Comparison of ENCODE assay signal across 8 mouse cellular contexts in genomic region chr13:23551146-23551834, GRCm38 (mm10). TPM values are rescaled to one million over a fixed set of nuclear protein-coding genes. Genes with fewer than 3 reads are reported as not detected.
DNase-seq lines count a peak whose midpoint lies in the region; ATAC-seq and TF ChIP-seq lines count a peak whose summit lies in the region.
"Not testable (repeated sequence)": the region's sequence is repeated elsewhere in the genome, so short reads cannot be mapped to it uniquely, and the experiment has no call there.

Gene Hist1h4f, minus strand, starts transcription at chr13:23551648.

- 0 out of 2 replicates have a peak, but pooled peaks have one; percentile 46 for TF ChIP-seq EP300 in ES-Bruce4 (IDR thresholded peaks at IDR 0.05; ENCODE audit: insufficient read depth, low read depth, low read length)
- peak; percentile 7 for TF ChIP-seq EP300 in stomach, postnatal 0 days (optimal IDR thresholded peaks at IDR 0.05)

- DNase-seq in heart, postnatal 10 days = peak; percentile 90 to 91
- DNase-seq in large intestine, adult 2 months (ENCODE audit: low read depth, low spot score) = not testable (repeated sequence)
- peak; percentile 92 for DNase-seq in stomach, postnatal 0 days (ENCODE audit: low spot score)

- H3K27me3 ChIP-seq in ES-Bruce4 (ENCODE audit: control insufficient read depth, insufficient read depth, low read length, poor library complexity, severe bottlenecking); forebrain, embryonic 13.5 days; liver, embryonic 16.5 days (ENCODE audit: control insufficient read depth, insufficient read depth, low read depth, low read length); neural tube, embryonic 12.5 days (replicated peaks); stomach, postnatal 0 days (ENCODE audit: control insufficient read depth, insufficient read depth, low read length): not testable (repeated sequence)

- peak within 1 kb of the TSS; percentile 65 for H3K4me2 ChIP-seq in forebrain, embryonic 13.5 days
- peak within 1 kb of the TSS; percentile 56 for H3K4me2 ChIP-seq in liver, embryonic 16.5 days (ENCODE audit: low read depth, low read length)
- peak within 1 kb of the TSS; percentile 65 for H3K4me2 ChIP-seq in neural tube, embryonic 12.5 days (replicated peaks)
- peak within 1 kb of the TSS; percentile 57 for H3K4me2 ChIP-seq in stomach, postnatal 0 days (replicated peaks; ENCODE audit: low read depth)

- H3K9ac ChIP-seq in ES-Bruce4 (ENCODE audit: low read depth, poor library complexity, severe bottlenecking) = peak within 1 kb of the TSS; percentile 90
- peak within 1 kb of the TSS; percentile 69 for H3K9ac ChIP-seq in forebrain, embryonic 13.5 days
- H3K9ac ChIP-seq in liver, embryonic 16.5 days (ENCODE audit: low read depth, low read length) = peak within 1 kb of the TSS; percentile 63
- peak within 1 kb of the TSS; percentile 53 for H3K9ac ChIP-seq in neural tube, embryonic 12.5 days
- H3K9ac ChIP-seq in stomach, postnatal 0 days (ENCODE audit: low read length) = peak within 1 kb of the TSS; percentile 52

- not testable (repeated sequence) for H3K4me1 ChIP-seq in ES-Bruce4 (ENCODE audit: control insufficient read depth, insufficient read depth, low read length); stomach, postnatal 0 days (replicated peaks; ENCODE audit: control insufficient read depth, insufficient read depth)
- peaks cover 21% of the 10 kb centered on the region for H3K4me1 ChIP-seq in forebrain, embryonic 13.5 days
- H3K4me1 ChIP-seq in liver, embryonic 16.5 days (ENCODE audit: control insufficient read depth, low read depth, low read length) = peaks cover 22% of the 10 kb centered on the region
- peaks cover 12% of the 10 kb centered on the region; the same call in 1 of the 2 replicates for H3K4me1 ChIP-seq in neural tube, embryonic 12.5 days

- WGBS in forebrain, embryonic 13.5 days = under 1% methylated on average over 47 of the region's 47 CpGs
- under 1% methylated on average over 47 of the region's 47 CpGs for WGBS in large intestine, adult 2 months
- 0% methylated on average over 47 of the region's 47 CpGs for WGBS in liver, embryonic 16.5 days (ENCODE audit: insufficient replicate concordance)
- under 1% methylated on average over 47 of the region's 47 CpGs for WGBS in neural tube, embryonic 12.5 days
- WGBS in stomach, postnatal 0 days = 0% methylated on average over 42 of the region's 47 CpGs

- intact Hi-C loops in heart, postnatal 10 days (cut with DNase I) = not testable (repeated sequence)

- peak; percentile 91 for ATAC-seq in cerebellum, adult (ENCODE audit: insufficient number of reproducible peaks, low FRiP score, low TSS enrichment)
- peak; percentile 87 for ATAC-seq in forebrain, embryonic 13.5 days
- ATAC-seq in liver, embryonic 16.5 days (ENCODE audit: low read depth) = peak; percentile 68
- ATAC-seq in neural tube, embryonic 12.5 days (ENCODE audit: low FRiP score, low read depth) = peak; percentile 80
- ATAC-seq in stomach, postnatal 0 days (ENCODE audit: low FRiP score, low TSS enrichment) = peak; percentile 80

- peak within 1 kb of the TSS; percentile 85 for H3K4me3 ChIP-seq in ES-Bruce4 (ENCODE audit: low read depth, low read length)
- peak within 1 kb of the TSS; percentile 46 for H3K4me3 ChIP-seq in forebrain, embryonic 13.5 days
- peak within 1 kb of the TSS; percentile 62 for H3K4me3 ChIP-seq in liver, embryonic 16.5 days (ENCODE audit: low read depth, low read length)
- peak within 1 kb of the TSS; percentile 41 for H3K4me3 ChIP-seq in neural tube, embryonic 12.5 days
- H3K4me3 ChIP-seq in stomach, postnatal 0 days (ENCODE audit: low read depth, low read length) = peak within 1 kb of the TSS; percentile 43

- not testable (repeated sequence) for H3K36me3 ChIP-seq in ES-Bruce4 (ENCODE audit: control insufficient read depth, insufficient read depth, low read length, poor library complexity, severe bottlenecking); forebrain, embryonic 13.5 days (ENCODE audit: poor library complexity, severe bottlenecking); liver, embryonic 16.5 days (ENCODE audit: control insufficient read depth, insufficient read depth); neural tube, embryonic 12.5 days; stomach, postnatal 0 days (ENCODE audit: control insufficient read depth, insufficient read depth, low read length)

- H3K9me3 ChIP-seq in ES-Bruce4 (replicated peaks; ENCODE audit: control insufficient read depth, insufficient read depth, low read length, poor library complexity, severe bottlenecking); forebrain, embryonic 13.5 days (replicated peaks); liver, embryonic 16.5 days (replicated peaks; ENCODE audit: control insufficient read depth, low read length); neural tube, embryonic 12.5 days; stomach, postnatal 0 days (ENCODE audit: control insufficient read depth, low read length): not testable (repeated sequence)

- TF ChIP-seq POLR2A in ES-Bruce4 (IDR thresholded peaks at IDR 0.05; ENCODE audit: insufficient read depth, low read length) = peak; percentile 94

- H3K27ac ChIP-seq in ES-Bruce4 (ENCODE audit: insufficient read depth, low read length) = peak within 1 kb of the TSS; percentile 92
- peak within 1 kb of the TSS; percentile 93 for H3K27ac ChIP-seq in forebrain, embryonic 13.5 days
- H3K27ac ChIP-seq in liver, embryonic 16.5 days (ENCODE audit: low read length) = peak within 1 kb of the TSS; percentile 96
- peak within 1 kb of the TSS; percentile 43 for H3K27ac ChIP-seq in neural tube, embryonic 12.5 days
- peak within 1 kb of the TSS; percentile 85 for H3K27ac ChIP-seq in stomach, postnatal 0 days (replicated peaks)

- TF ChIP-seq CTCF in ES-Bruce4 (IDR thresholded peaks at IDR 0.05; ENCODE audit: low read depth, low read length) = not testable (repeated sequence)
- TF ChIP-seq CTCF in stomach, postnatal 0 days (IDR thresholded peaks at IDR 0.05; ENCODE audit: low read depth) = peak; percentile 69

RNA-seq across cellular contexts. Expression of gene Hist1h4f, which starts in this region (rescaled TPM):
- polyA plus RNA-seq in ES-Bruce4 (2011; ENCODE audit: insufficient read depth, insufficient read length, low read depth, missing spikeins) = 24.1 and 31.1 TPM in 2 replicates
- polyA plus RNA-seq in forebrain, embryonic 13.5 days (2015; fragmentation: Nextera tagmentation; extraction: Ambion mirVana) = 1.6 and 2.2 TPM in 2 replicates
- total RNA-seq in heart, postnatal 10 days (2021) = 100 to 1,000 TPM; 308 to 354 TPM
- 27.0 and 31.0 TPM in 2 replicates for polyA plus RNA-seq in large intestine, adult 2 months (2012; rRNA removed)
- 2.4 and 2.9 TPM in 2 replicates for polyA plus RNA-seq in liver, embryonic 16.5 days (2015; fragmentation: Nextera tagmentation; extraction: Ambion mirVana)
- 0.79 and 1.00 TPM in 2 replicates for polyA plus RNA-seq in neural tube, embryonic 12.5 days (2016; fragmentation: Nextera tagmentation; extraction: Ambion mirVana)
- 0.38 TPM in 1 of 2 replicates, not detected in the other for polyA plus RNA-seq in stomach, postnatal 0 days (2015; fragmentation: Nextera tagmentation; extraction: Ambion mirVana)

Comparison
In these comparisons a context has a peak if more than half of its experiments do, and no peak if none do; other contexts are left out.
1. Peak in ATAC-seq, H3K4me3 ChIP-seq, H3K27ac ChIP-seq, H3K9ac ChIP-seq and H3K4me2 ChIP-seq in neural tube, embryonic 12.5 days; RNA of the gene not detected or under 1 TPM.
2. Peak in DNase-seq, ATAC-seq, H3K4me3 ChIP-seq, H3K27ac ChIP-seq, H3K9ac ChIP-seq and H3K4me2 ChIP-seq in stomach, postnatal 0 days; RNA of the gene not detected or under 1 TPM.
3. H3K27ac ChIP-seq: peak in every context shown above with its lines; median percentile 96 in liver, embryonic 16.5 days; 93 in forebrain, embryonic 13.5 days; 92 in ES-Bruce4; 85 in stomach, postnatal 0 days; 43 in neural tube, embryonic 12.5 days.